Mouse (Mus musculus): ENCODE data around the gene Ttc39a.

- TF ChIP-seq POLR2A (IDR thresholded peaks at IDR 0.05; ENCODE audit: control insufficient read depth, low read depth, low read length) (no peak), CTCF (IDR thresholded peaks at IDR 0.05; ENCODE audit: control insufficient read depth, insufficient read depth, insufficient replicate concordance, low read depth, low read length) (no peak)
Observed at GRCm38 (mm10) chr4:109433641-109434040, 27.2 kb downstream of the Ttc39a start.

All from testis, adult 2 months (tissue).